Mouse (Mus musculus): ENCODE data around the gene Tead4.

DNA sequence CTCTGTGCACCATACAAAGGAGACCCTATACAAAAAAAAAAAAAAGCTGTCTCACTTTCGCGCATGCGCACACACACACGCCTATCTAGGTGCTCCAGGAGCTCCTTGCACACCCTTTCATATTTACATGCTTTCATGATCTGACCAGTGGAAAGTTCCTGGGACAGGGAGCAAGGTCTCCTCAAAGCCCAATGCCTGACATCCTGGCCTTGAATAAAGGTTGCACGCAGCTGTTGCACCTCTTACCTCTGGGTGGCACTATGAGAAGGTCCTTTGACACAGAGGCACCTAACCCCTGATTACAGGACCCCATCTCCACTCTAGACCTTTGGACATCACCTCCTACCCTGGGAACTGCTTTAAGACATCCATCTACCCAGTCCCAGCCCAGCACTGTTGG, 121.4 kb downstream of the Tead4 start:
- no peak for TF ChIP-seq CTCF (IDR thresholded peaks at IDR 0.05; ENCODE audit: insufficient read depth, low read depth, low read length)
- TF ChIP-seq POLR2A (IDR thresholded peaks at IDR 0.05; ENCODE audit: insufficient read depth, low read depth, low read length): no peak
